ENCODE assay signal across 8 mouse cellular contexts in genomic region chr7:4498251-4498650, GRCm38 (mm10). TPM values are rescaled to one million over a fixed set of nuclear protein-coding genes. Genes with fewer than 3 reads are reported as not detected.
DNase-seq lines count a peak whose midpoint lies in the region; ATAC-seq and TF ChIP-seq lines count a peak whose summit lies in the region.

No protein-coding gene starts in this region.

- peak overlapping the region; percentile 89 for H3K4me2 ChIP-seq in hindbrain, embryonic 12.5 days (replicated peaks)
- H3K4me2 ChIP-seq in liver, embryonic 15.5 days = peak overlapping the region; percentile 84; the same call in 1 of the 2 replicates
- H3K4me2 ChIP-seq in neural tube, embryonic 14.5 days (ENCODE audit: low read depth, low read length) = peak overlapping the region; percentile 27; the same call in 1 of the 2 replicates

- peaks cover 37% of the 10 kb centered on the region for H3K36me3 ChIP-seq in hindbrain, embryonic 12.5 days
- peaks cover 35% of the 10 kb centered on the region for H3K36me3 ChIP-seq in liver, embryonic 15.5 days (replicated peaks)
- peaks cover 12% of the 10 kb centered on the region; the same call in 1 of the 2 replicates for H3K36me3 ChIP-seq in neural tube, embryonic 14.5 days (ENCODE audit: control insufficient read depth, insufficient read depth, low read length)

- ATAC-seq in hindbrain, embryonic 12.5 days (ENCODE audit: low FRiP score) = peak; percentile 39
- ATAC-seq in liver, embryonic 15.5 days (ENCODE audit: insufficient read depth) = no peak
- ATAC-seq in neural tube, embryonic 14.5 days (ENCODE audit: low read depth) = peak; percentile 7; the same call in 1 of the 2 replicates

- no peaks in the 10 kb centered on the region for H3K27me3 ChIP-seq in hindbrain, embryonic 12.5 days
- no peaks in the 10 kb centered on the region for H3K27me3 ChIP-seq in liver, embryonic 15.5 days
- no peaks in the 10 kb centered on the region for H3K27me3 ChIP-seq in neural tube, embryonic 14.5 days (ENCODE audit: control insufficient read depth, insufficient read depth, low read length)

- H3K9ac ChIP-seq in hindbrain, embryonic 12.5 days = 0 out of 2 replicates have a peak overlapping the region, but pooled peaks have one; percentile 23
- H3K9ac ChIP-seq in liver, embryonic 15.5 days = no peak overlapping the region
- H3K9ac ChIP-seq in neural tube, embryonic 14.5 days (replicated peaks; ENCODE audit: low read depth, low read length) = no peak overlapping the region

- H3K27ac ChIP-seq in gastrocnemius, adult 2 months = peak overlapping the region; percentile 99
- H3K27ac ChIP-seq in hindbrain, embryonic 12.5 days = 0 out of 2 replicates have a peak overlapping the region, but pooled peaks have one; percentile 7
- no peak overlapping the region for H3K27ac ChIP-seq in liver, embryonic 15.5 days (replicated peaks)
- no peak overlapping the region; the same call in 1 of the 2 replicates for H3K27ac ChIP-seq in neural tube, embryonic 14.5 days (ENCODE audit: low read depth, low read length)

- intact Hi-C loops in gastrocnemius, adult 2 months (cut with DNase I) = loop anchor here (10.0 kb wide), 1 partner anchor 1203 kb away; no protein-coding TSS in a partner anchor

- peaks cover 38% of the 10 kb centered on the region for H3K4me1 ChIP-seq in hindbrain, embryonic 12.5 days
- H3K4me1 ChIP-seq in liver, embryonic 15.5 days (replicated peaks) = peaks cover 57% of the 10 kb centered on the region
- H3K4me1 ChIP-seq in neural tube, embryonic 14.5 days (ENCODE audit: control insufficient read depth, insufficient read depth, low read length) = peaks cover 28% of the 10 kb centered on the region

- TF ChIP-seq CTCF in gastrocnemius, adult 2 months (IDR thresholded peaks at IDR 0.05) = no peak

- H3K4me3 ChIP-seq in gastrocnemius, adult 2 months = peak overlapping the region; percentile 95
- H3K4me3 ChIP-seq in hindbrain, embryonic 12.5 days = no peak overlapping the region
- no peak overlapping the region for H3K4me3 ChIP-seq in liver, embryonic 15.5 days (replicated peaks)
- no peak overlapping the region for H3K4me3 ChIP-seq in neural tube, embryonic 14.5 days (ENCODE audit: low read depth, low read length)

- no peaks in the 10 kb centered on the region for H3K9me3 ChIP-seq in hindbrain, embryonic 12.5 days (replicated peaks)
- H3K9me3 ChIP-seq in liver, embryonic 15.5 days (replicated peaks) = no peaks in the 10 kb centered on the region
- no peaks in the 10 kb centered on the region for H3K9me3 ChIP-seq in neural tube, embryonic 14.5 days (ENCODE audit: control insufficient read depth, low read length)

- peak; percentile 28 for DNase-seq in urinary bladder, postnatal 25 days (ENCODE audit: low spot score)
- no peak for DNase-seq in urinary bladder, postnatal 10 days (ENCODE audit: low spot score)
- DNase-seq in gastrocnemius, adult 2 months = peak; percentile 77
- DNase-seq in spleen, adult 12 weeks (ENCODE audit: low spot score) = no peak
- DNase-seq in layer of hippocampus, adult 11-12 months (ENCODE audit: low spot score) = no peak

- WGBS in hindbrain, embryonic 12.5 days = 11% methylated on average over 9 of the region's 9 CpGs
- WGBS in liver, embryonic 15.5 days (ENCODE audit: insufficient replicate concordance) = 47% methylated on average over 9 of the region's 9 CpGs
- WGBS in neural tube, embryonic 14.5 days = 3% methylated on average over 9 of the region's 9 CpGs

RNA-seq across cellular contexts. Expression of gene Ppp1r12c, which starts 3.2 kb away (rescaled TPM):
- total RNA-seq in gastrocnemius, adult 2 months (2021) = 10 to 100 TPM; 17.8 to 24.8 TPM
- polyA plus RNA-seq in hindbrain, embryonic 12.5 days (2016; fragmentation: Nextera tagmentation; extraction: Ambion mirVana) = 65.8 and 72.0 TPM in 2 replicates
- 17.4 and 20.9 TPM in 2 replicates for polyA plus RNA-seq in liver, embryonic 15.5 days (2015; fragmentation: Nextera tagmentation; extraction: Ambion mirVana)
- polyA plus RNA-seq in neural tube, embryonic 14.5 days (2014; fragmentation: Nextera tagmentation; extraction: Ambion mirVana) = 48.6 and 52.4 TPM in 2 replicates

RNA-seq across cellular contexts. Expression of gene Tnnt1, which starts 17.9 kb away (rescaled TPM):
- 1,000 to 10,000 TPM in 1 of 2 experiments, 100 to 1,000 TPM in 1; 398 to 1,232 TPM for total RNA-seq in gastrocnemius, adult 2 months (2021)
- polyA plus RNA-seq in hindbrain, embryonic 12.5 days (2016; fragmentation: Nextera tagmentation; extraction: Ambion mirVana) = 19.2 and 72.4 TPM in 2 replicates
- polyA plus RNA-seq in liver, embryonic 15.5 days (2015; fragmentation: Nextera tagmentation; extraction: Ambion mirVana) = 11.7 and 16.9 TPM in 2 replicates
- 2.8 and 4.9 TPM in 2 replicates for polyA plus RNA-seq in neural tube, embryonic 14.5 days (2014; fragmentation: Nextera tagmentation; extraction: Ambion mirVana)

RNA-seq across cellular contexts. Expression of gene Tnni3, which starts 25.8 kb away (rescaled TPM):
- under 1 TPM in 1 of 2 experiments, not detected in 1; 0.41 TPM for total RNA-seq in gastrocnemius, adult 2 months (2021)
- polyA plus RNA-seq in hindbrain, embryonic 12.5 days (2016; fragmentation: Nextera tagmentation; extraction: Ambion mirVana) = 2.2 and 3.1 TPM in 2 replicates
- 0.39 and 1.3 TPM in 2 replicates for polyA plus RNA-seq in liver, embryonic 15.5 days (2015; fragmentation: Nextera tagmentation; extraction: Ambion mirVana)
- polyA plus RNA-seq in neural tube, embryonic 14.5 days (2014; fragmentation: Nextera tagmentation; extraction: Ambion mirVana) = 0.84 and 2.0 TPM in 2 replicates

RNA-seq across cellular contexts. Expression of gene Dnaaf3, which starts 34.0 kb away (rescaled TPM):
- not detected for total RNA-seq in gastrocnemius, adult 2 months (2021)
- 2.5 and 3.6 TPM in 2 replicates for polyA plus RNA-seq in hindbrain, embryonic 12.5 days (2016; fragmentation: Nextera tagmentation; extraction: Ambion mirVana)
- 0.07 and 0.26 TPM in 2 replicates for polyA plus RNA-seq in liver, embryonic 15.5 days (2015; fragmentation: Nextera tagmentation; extraction: Ambion mirVana)
- polyA plus RNA-seq in neural tube, embryonic 14.5 days (2014; fragmentation: Nextera tagmentation; extraction: Ambion mirVana) = 0.66 and 0.91 TPM in 2 replicates

RNA-seq across cellular contexts. Expression of gene Eps8l1, which starts 37.8 kb away (rescaled TPM):
- 1 to 10 TPM; 1.5 to 3.7 TPM for total RNA-seq in gastrocnemius, adult 2 months (2021)
- polyA plus RNA-seq in hindbrain, embryonic 12.5 days (2016; fragmentation: Nextera tagmentation; extraction: Ambion mirVana) = 7.1 and 8.6 TPM in 2 replicates
- polyA plus RNA-seq in liver, embryonic 15.5 days (2015; fragmentation: Nextera tagmentation; extraction: Ambion mirVana) = 1.4 and 1.8 TPM in 2 replicates
- 5.9 and 6.9 TPM in 2 replicates for polyA plus RNA-seq in neural tube, embryonic 14.5 days (2014; fragmentation: Nextera tagmentation; extraction: Ambion mirVana)

Comparison
In these comparisons a context has a peak if more than half of its experiments do, and no peak if none do; other contexts are left out.
1. DNase-seq: peak in urinary bladder, postnatal 25 days (single experiment) and gastrocnemius, adult 2 months (single experiment); none in urinary bladder, postnatal 10 days (single experiment), spleen, adult 12 weeks (single experiment) and layer of hippocampus, adult 11-12 months (single experiment).
2. H3K27ac ChIP-seq: peak in gastrocnemius, adult 2 months (single experiment) and hindbrain, embryonic 12.5 days (single experiment); none in liver, embryonic 15.5 days (single experiment) and neural tube, embryonic 14.5 days (single experiment).
3. H3K4me2 ChIP-seq: peak in every context shown above with its lines; median percentile 89 in hindbrain, embryonic 12.5 days; 84 in liver, embryonic 15.5 days; 27 in neural tube, embryonic 14.5 days.